Mouse (Mus musculus) stomach, embryonic 15.5 days (tissue): ENCODE measurements at regions not wholly inside any gene's neighbourhood (a gene's known extent, or its start where the extent isn't known, plus 50 kb on each side); places are given as distances from the start of the nearest gene placed in this dataset.

ENCODE experiments used
- ATAC-seq: fragments of 200-750 bp; cut with Nextera tagmentation; 2 replicates; pipeline ENCODE4 v1.8.0; 2017; ENCODE audit warnings: low read depth, moderate number of reproducible peaks, moderate TSS enrichment; ENCODE audit not compliant: insufficient read depth, low FRiP score
- H3K27ac ChIP-seq: fragments of 300-500 bp; sonication (generic); 2 replicates; pipeline ENCODE4 v1.5.1; 2015; ENCODE audit warnings: mild to moderate bottlenecking, inconsistent platforms
- H3K27me3 ChIP-seq: fragments of 300-500 bp; sonication (generic); replicated peaks from 2 replicates; pipeline ENCODE4 v1.6.1; 2015; ENCODE audit warnings: inconsistent platforms
- H3K36me3 ChIP-seq: fragments of 300-500 bp; sonication (generic); 2 replicates; pipeline ENCODE4 v1.6.1; 2015; ENCODE audit warnings: inconsistent platforms
- H3K4me1 ChIP-seq: fragments of 300-500 bp; sonication (generic); 2 replicates; pipeline ENCODE4 v1.6.1; 2015; ENCODE audit warnings: inconsistent platforms
- H3K4me2 ChIP-seq: fragments of 300-500 bp; sonication (generic); 2 replicates; pipeline ENCODE4 v1.6.1; 2015; ENCODE audit warnings: mild to moderate bottlenecking, inconsistent platforms
- H3K4me3 ChIP-seq: fragments of 300-500 bp; sonication (generic); replicated peaks from 2 replicates; pipeline ENCODE4 v1.5.1; 2015; ENCODE audit warnings: inconsistent platforms
- H3K9ac ChIP-seq: fragments of 300-500 bp; sonication (generic); 2 replicates; pipeline ENCODE4 v1.6.1; 2015; ENCODE audit warnings: inconsistent platforms
- H3K9me3 ChIP-seq: fragments of 300-500 bp; sonication (generic); 2 replicates; pipeline ENCODE4 v1.6.1; 2016; ENCODE audit warnings: inconsistent platforms
- WGBS: fragments of 180-500 bp; shearing (Covaris S2); methylation state at CpG from one replicate; pipeline ENCODE4 v1.1.7; 2015; 5-methylcytosine and 5-hydroxymethylcytosine counted together

DNA sequence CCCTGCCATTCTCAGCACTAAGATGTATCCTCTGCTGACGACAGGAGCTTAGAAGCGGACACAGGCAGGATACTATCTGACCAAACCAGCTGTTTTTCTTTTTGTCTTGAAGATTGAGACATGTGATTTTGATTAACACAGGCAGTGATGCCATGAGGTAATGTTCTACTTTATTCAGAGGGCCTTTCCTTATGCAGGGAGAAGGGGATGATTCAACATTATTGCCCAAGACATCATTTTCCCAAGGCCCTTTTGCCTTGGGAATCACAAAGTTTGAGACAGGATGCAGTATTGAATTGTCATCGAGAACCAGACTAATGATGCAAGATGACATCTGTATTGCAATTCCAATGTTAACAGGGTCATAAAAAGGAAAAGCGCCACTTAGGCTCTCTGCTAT, 571.7 kb upstream of the Gm9747 start:
- no peaks in the 10 kb centered on the region for H3K36me3 ChIP-seq
- H3K9ac ChIP-seq, result no peak overlapping the region
- no peaks in the 10 kb centered on the region for H3K4me1 ChIP-seq
- 68% methylated on average over 4 of the region's 4 CpGs for WGBS
- no peaks in the 10 kb centered on the region for H3K27me3 ChIP-seq
- H3K4me3 ChIP-seq, result no peak overlapping the region
- no peaks in the 10 kb centered on the region for H3K9me3 ChIP-seq
- no peak for ATAC-seq
- H3K27ac ChIP-seq, result no peak overlapping the region
- no peak overlapping the region for H3K4me2 ChIP-seq

DNA sequence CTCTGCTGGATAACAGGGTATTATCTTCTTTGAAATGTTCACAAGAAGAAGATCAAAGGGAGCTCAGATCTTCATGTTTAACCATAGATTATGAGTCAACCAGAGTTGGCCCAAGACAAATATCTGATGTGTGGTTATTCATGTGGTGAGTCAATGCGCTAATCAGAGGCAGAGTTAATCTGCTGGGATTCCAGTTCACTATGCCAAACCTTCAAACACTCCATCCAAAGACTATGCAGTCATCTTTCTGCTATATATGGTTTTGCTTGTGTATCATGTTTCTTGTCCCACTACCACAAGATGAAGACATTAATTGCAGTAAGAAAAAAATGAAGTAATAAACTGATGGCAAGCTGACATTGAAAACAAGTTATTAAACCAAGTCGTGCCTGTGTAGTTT, 561.8 kb upstream of the Gm9747 start:
- no peaks in the 10 kb centered on the region for H3K4me1 ChIP-seq
- H3K27me3 ChIP-seq, result no peaks in the 10 kb centered on the region
- no peak overlapping the region for H3K9ac ChIP-seq
- H3K4me3 ChIP-seq, result no peak overlapping the region
- H3K27ac ChIP-seq, result no peak overlapping the region
- no peak for ATAC-seq
- H3K4me2 ChIP-seq, result no peak overlapping the region
- no peaks in the 10 kb centered on the region for H3K36me3 ChIP-seq
- H3K9me3 ChIP-seq, result no peaks in the 10 kb centered on the region
- 81% methylated on average over 2 of the region's 2 CpGs for WGBS

DNA sequence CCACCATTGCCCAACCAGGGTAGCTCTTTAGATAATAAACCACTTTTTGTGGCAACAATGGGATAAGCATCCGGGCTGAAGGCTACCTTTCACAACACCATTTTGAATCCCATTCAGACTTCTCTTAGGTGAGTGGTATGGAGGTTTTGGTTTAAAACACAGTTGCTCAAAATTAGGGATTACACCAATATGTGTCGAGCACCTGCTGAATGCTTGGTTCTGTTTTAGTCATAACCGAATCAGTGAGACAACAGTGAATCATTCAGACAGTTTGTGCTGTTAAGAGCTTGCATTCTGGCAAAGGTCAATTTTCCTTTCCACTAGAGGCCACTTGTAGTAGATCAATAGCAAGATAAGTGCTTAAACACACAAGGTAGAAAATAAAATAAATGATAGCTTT, 561.2 kb upstream of the Gm9747 start:
- H3K27ac ChIP-seq, result no peak overlapping the region
- no peaks in the 10 kb centered on the region for H3K4me1 ChIP-seq
- WGBS, result 62% methylated on average over 3 of the region's 3 CpGs
- H3K4me3 ChIP-seq, result no peak overlapping the region
- no peak for ATAC-seq
- no peak overlapping the region for H3K9ac ChIP-seq
- H3K27me3 ChIP-seq, result no peaks in the 10 kb centered on the region
- no peaks in the 10 kb centered on the region for H3K36me3 ChIP-seq
- no peaks in the 10 kb centered on the region for H3K9me3 ChIP-seq
- H3K4me2 ChIP-seq, result no peak overlapping the region

DNA sequence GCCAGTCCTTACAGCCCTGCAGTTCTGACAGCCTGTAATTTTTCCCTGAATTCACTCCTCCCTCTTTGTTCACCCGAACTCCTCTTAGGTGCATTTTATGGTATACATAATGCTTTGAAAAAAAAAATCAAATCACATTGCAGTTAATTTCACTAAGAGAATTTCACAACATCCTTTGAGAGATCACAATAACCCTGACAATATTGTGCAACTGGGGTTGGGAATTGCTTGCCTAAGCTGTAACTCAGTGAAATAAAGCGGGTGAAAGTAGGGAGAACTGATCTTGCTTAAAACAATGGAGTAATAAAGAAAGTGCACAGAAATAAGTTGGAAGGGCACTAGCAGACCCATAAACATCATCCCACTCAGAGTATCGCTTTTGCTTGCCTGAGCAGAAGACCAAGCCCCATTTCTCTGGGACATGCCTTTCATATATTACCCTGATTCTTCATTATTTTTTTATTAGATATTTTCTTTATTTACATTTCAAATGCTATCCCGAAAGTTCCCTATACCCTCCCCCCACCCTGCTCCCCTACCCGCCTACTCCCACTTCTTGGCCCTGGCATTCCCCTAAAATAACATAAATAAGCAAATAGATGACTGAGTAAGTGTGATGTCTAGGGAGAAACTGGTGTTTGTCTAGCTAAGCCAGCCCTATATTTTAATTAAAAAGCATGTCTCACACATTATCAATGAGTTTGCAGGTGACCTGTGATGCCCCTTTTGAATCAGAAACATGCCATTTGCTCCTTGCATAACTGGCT, 557.2 kb upstream of the Gm9747 start:
- H3K9me3 ChIP-seq, result no peaks in the 10 kb centered on the region
- H3K9ac ChIP-seq, result no peak overlapping the region
- no peaks in the 10 kb centered on the region for H3K36me3 ChIP-seq
- ATAC-seq, result no peak
- H3K4me1 ChIP-seq, result no peaks in the 10 kb centered on the region
- no peaks in the 10 kb centered on the region for H3K27me3 ChIP-seq
- H3K4me2 ChIP-seq, result no peak overlapping the region
- H3K4me3 ChIP-seq, result no peak overlapping the region
- 66% methylated on average over 5 of the region's 5 CpGs for WGBS
- no peak overlapping the region for H3K27ac ChIP-seq

DNA sequence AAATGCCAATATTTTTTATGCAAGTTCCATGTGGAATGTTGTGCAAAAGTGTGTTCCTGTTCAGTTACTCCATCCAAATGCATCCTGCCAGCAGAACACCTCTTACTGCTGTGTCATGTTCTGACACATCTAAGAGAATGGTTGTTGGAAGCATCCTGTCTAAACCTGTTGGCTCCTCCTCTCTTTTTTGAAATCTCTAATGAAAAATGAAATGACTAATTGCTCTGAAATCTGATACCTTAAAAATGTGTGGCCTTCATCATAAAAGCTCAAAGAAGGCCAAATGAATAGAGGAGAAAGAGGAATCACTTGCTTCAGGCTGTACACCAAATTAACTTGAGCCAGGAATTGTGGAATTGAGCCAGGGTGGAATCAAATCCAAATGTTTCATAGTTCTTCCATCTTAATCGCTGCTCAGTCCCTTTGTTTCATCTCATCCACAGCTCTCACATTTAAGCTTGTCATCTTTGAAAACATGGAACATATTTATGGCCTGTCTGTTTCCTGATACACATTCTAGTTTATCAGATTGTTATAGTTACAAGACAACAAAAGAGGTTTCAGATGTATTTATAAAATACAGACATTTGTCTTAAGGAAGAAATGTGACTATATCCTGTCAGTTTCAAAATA, 555.0 kb upstream of the Gm9747 start:
- ATAC-seq, result no peak
- WGBS, result 46% methylated on average over 1 of the region's 1 CpGs
- H3K9ac ChIP-seq, result no peak overlapping the region
- no peak overlapping the region for H3K4me3 ChIP-seq
- H3K4me1 ChIP-seq, result no peaks in the 10 kb centered on the region
- no peak overlapping the region for H3K4me2 ChIP-seq
- no peaks in the 10 kb centered on the region for H3K36me3 ChIP-seq
- no peak overlapping the region for H3K27ac ChIP-seq
- H3K9me3 ChIP-seq, result no peaks in the 10 kb centered on the region
- H3K27me3 ChIP-seq, result no peaks in the 10 kb centered on the region

DNA sequence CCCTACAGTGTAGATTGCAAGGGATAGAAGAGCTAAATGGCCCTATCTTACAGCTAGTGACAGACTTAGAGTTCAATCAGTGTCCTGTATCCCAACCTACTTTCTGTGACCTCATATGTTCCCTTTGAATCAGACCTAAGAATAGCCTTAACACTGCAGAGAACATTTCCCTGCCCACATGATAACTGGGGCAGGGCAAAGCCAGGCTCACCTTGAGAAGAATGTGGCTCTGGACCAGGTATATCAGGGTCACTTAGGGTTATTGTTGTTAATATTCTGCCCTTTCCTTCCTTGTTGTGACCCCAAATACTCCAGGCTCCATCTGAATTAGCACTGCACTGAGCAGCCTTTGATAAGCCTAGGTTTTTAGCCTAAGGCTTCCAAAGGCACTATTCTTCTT, 536.8 kb upstream of the Gm9747 start:
- no peak overlapping the region for H3K27ac ChIP-seq
- H3K27me3 ChIP-seq, result no peaks in the 10 kb centered on the region
- H3K4me3 ChIP-seq, result no peak overlapping the region
- no peak for ATAC-seq
- no peak overlapping the region for H3K4me2 ChIP-seq
- no peaks in the 10 kb centered on the region for H3K9me3 ChIP-seq
- H3K4me1 ChIP-seq, result no peaks in the 10 kb centered on the region
- no peak overlapping the region for H3K9ac ChIP-seq
- H3K36me3 ChIP-seq, result no peaks in the 10 kb centered on the region

DNA sequence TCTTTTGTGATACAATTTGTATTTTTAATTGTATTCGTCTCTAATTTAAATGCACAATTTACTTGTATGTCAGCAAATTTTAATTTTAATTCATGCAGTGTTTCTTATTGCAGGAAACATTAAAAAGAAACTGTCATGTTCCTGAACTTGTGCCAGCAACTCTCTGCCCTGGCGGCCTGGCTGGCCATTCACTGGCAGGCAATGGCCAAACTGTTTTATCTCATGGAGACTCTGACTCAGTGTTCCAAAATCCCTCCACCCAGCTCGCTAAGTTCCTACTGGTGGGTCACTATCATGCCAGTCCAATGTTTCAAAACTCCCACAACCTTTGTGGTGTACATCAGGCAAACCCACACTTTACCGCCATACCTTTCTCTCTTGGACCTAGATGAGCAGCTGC, 523.7 kb upstream of the Gm9747 start:
- Histone ChIP-seq H3K9me3 (no peaks in the 10 kb centered on the region), H3K9ac (no peak overlapping the region), H3K4me2 (no peak overlapping the region), H3K27ac (no peak overlapping the region), H3K4me1 (no peaks in the 10 kb centered on the region), H3K27me3 (no peaks in the 10 kb centered on the region), H3K36me3 (no peaks in the 10 kb centered on the region), H3K4me3 (no peak overlapping the region)
- WGBS, result 86% methylated on average over 4 of the region's 4 CpGs
- ATAC-seq, result no peak

DNA sequence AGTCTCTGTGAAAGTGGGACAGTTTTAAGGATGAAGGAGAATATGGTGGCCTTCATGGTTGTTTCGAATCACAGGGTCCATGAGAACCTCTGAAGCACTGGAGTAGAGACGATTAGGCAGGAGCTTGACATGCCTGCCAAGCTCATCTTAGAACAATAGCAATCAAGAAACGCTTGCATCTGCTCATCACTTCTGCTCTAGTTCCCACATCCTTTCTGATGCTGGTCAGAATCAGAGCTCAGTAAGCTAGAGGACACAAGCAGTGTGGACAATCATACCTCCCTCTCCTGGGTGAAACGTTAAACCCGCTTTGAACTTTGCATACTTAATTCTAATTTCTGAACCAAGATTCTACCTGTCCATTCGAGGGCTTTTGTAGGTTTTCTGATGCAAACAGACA, 515.8 kb upstream of the Gm9747 start:
- Histone ChIP-seq H3K4me3 (no peak overlapping the region), H3K27ac (no peak overlapping the region), H3K9me3 (no peaks in the 10 kb centered on the region), H3K4me1 (no peaks in the 10 kb centered on the region), H3K27me3 (no peaks in the 10 kb centered on the region), H3K9ac (no peak overlapping the region), H3K36me3 (no peaks in the 10 kb centered on the region), H3K4me2 (no peak overlapping the region)
- no peak for ATAC-seq
- WGBS, result 91% methylated on average over 6 of the region's 6 CpGs

DNA sequence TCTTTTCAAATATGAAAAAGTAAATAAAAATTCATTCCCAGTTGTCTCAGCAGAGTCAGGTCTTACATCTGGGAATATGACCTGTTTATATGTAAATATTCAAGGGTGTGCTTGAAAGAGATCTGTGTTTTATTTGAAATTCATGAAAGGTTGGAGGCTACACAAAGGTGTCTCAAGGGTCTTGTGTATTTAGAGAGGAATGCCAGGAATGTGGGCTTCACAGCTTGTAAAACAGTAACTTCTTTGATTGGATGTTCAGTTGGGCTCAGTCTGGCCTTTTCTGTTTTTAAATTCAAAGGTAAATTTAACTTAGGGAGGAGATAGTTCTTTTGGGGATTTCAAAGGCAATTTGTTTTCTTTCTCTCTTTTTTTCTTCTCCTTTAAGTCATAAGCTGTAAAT, 514.7 kb upstream of the Gm9747 start:
- no peaks in the 10 kb centered on the region for H3K9me3 ChIP-seq
- H3K27ac ChIP-seq, result no peak overlapping the region
- H3K36me3 ChIP-seq, result no peaks in the 10 kb centered on the region
- no peak overlapping the region for H3K9ac ChIP-seq
- ATAC-seq, result no peak
- H3K27me3 ChIP-seq, result no peaks in the 10 kb centered on the region
- no peak overlapping the region for H3K4me3 ChIP-seq
- no peak overlapping the region for H3K4me2 ChIP-seq
- H3K4me1 ChIP-seq, result no peaks in the 10 kb centered on the region

DNA sequence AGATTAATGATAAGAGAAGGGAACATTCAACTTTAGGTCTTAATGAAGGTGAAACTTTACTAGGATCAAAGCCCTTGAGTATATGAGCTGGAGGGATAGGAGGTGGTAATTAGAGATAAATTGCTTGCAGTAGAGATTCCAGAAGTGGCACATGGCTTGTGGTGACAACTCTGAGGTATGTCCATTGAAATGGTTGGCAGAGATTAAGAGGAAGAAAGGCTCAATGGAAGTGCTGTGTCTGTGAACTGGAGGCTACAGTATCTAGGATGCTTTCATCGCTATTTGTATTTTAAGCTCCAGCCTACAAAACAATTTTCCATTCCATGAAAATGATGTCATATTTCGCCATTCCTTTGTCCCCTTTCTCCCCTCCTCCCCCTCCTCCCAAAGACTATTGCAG, 508.1 kb upstream of the Gm9747 start:
- Histone ChIP-seq H3K9me3 (no peaks in the 10 kb centered on the region), H3K4me1 (no peaks in the 10 kb centered on the region), H3K4me2 (no peak overlapping the region), H3K9ac (no peak overlapping the region), H3K27ac (no peak overlapping the region), H3K36me3 (no peaks in the 10 kb centered on the region), H3K27me3 (no peaks in the 10 kb centered on the region), H3K4me3 (no peak overlapping the region)
- ATAC-seq, result no peak
- WGBS, result 82% methylated on average over 2 of the region's 2 CpGs

DNA sequence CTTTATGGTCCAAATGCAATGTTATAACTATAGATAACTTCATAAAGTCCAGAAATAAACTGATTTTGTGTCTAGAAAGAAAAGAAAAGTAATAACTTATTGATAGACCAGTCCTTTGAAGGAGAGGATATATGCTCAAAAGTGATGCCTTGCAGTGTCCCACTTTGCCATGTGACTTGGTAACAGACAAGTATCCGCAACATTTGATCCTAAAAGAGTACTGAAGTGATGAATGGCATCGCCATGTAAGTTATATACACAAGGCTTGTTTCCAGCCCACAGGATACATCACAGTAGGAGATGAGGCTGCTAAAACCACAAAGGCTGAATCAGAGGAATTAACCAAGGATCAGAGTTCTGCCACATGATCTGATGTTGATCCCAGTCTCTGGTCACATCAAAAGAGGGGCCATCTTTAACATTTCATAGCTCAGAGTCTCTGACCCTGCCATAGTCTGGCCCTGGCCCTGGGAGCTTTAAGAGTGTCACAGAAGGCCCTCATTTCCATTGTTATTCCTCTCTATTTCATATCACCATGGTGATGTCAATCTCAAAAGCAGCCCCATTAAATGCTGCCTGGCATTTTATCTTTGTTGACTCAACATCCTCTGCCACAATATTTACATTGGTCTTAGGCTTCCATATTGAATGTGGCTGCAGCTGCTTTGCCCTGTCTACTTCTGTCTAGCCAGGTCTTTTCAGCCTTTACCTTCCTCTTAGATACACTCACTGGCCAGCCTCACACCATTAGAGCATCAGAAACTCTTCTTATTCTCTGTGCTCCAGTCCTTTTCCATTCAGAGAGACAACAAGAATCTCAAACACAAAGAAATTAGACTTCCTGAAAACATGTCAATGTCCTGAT, 506.4 kb upstream of the Gm9747 start:
- no peak overlapping the region for H3K4me2 ChIP-seq
- no peaks in the 10 kb centered on the region for H3K9me3 ChIP-seq
- no peak overlapping the region for H3K27ac ChIP-seq
- H3K36me3 ChIP-seq, result no peaks in the 10 kb centered on the region
- no peak for ATAC-seq
- no peak overlapping the region for H3K4me3 ChIP-seq
- H3K9ac ChIP-seq, result no peak overlapping the region
- H3K27me3 ChIP-seq, result no peaks in the 10 kb centered on the region
- WGBS, result 90% methylated on average over 2 of the region's 2 CpGs
- H3K4me1 ChIP-seq, result no peaks in the 10 kb centered on the region

DNA sequence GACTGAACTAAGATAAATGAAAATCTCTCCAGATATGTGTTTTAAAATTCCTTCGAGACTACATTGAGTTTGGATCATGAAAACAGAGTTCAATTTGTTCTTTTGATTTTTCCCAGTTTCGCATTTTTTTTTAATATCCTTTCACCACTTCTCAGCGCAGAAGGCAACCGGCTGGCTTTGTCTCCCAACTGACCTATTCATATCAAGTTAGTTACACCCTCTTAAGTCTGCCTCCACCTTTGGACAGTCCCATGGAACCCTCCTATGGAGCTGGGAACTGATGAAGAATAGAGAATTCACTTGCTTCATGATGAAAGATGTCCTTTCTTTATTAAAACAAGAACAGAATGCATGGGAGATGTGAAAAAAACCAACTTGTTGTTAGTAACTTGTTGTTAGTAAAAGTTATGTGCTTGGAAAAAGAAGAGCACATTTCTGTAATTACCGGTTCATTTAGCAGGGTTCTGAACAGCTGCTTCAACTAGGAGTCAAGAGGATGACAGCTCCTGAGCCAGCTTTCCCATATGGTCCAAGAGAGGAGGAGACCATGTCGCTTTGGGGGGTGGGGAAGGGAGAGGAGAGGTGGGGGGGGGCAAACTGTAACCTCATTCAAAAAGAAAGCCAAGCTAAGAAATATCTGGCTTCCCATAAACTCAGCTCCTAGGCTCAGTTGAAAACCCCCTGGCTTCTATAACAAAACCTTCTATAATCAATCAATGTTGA, 495.6 kb upstream of the Gm9747 start:
- Histone ChIP-seq H3K27ac (no peak overlapping the region), H3K27me3 (no peaks in the 10 kb centered on the region), H3K9me3 (no peaks in the 10 kb centered on the region), H3K4me1 (no peaks in the 10 kb centered on the region; the same call in 1 of the 2 replicates), H3K4me2 (no peak overlapping the region), H3K9ac (no peak overlapping the region), H3K36me3 (no peaks in the 10 kb centered on the region), H3K4me3 (no peak overlapping the region)
- no peak for ATAC-seq
- 77% methylated on average over 6 of the region's 6 CpGs for WGBS
